Mouse (Mus musculus) midbrain, embryonic 12.5 days (tissue): ENCODE results near the gene Chd4. TPM values are rescaled to one million over a fixed set of nuclear protein-coding genes. Genes with fewer than 3 reads are reported as not detected.
"Not testable (repeated sequence)": the region's sequence is repeated elsewhere in the genome, so short reads cannot be mapped to it uniquely, and the experiment has no call there.

ENCODE experiments used
- ATAC-seq: fragments of 200-750 bp; cut with Nextera tagmentation; 2 replicates; pipeline ENCODE4 v1.8.0; 2017; ENCODE audit warnings: low read depth, moderate TSS enrichment, moderate library complexity; ENCODE audit not compliant: low FRiP score
- H3K27ac ChIP-seq: fragments of 300-500 bp; sonication (generic); replicated peaks from 2 replicates; pipeline ENCODE4 v1.5.1; 2016; ENCODE audit warnings: mild to moderate bottlenecking
- H3K27me3 ChIP-seq: fragments of 300-500 bp; sonication (generic); 2 replicates; pipeline ENCODE4 v1.6.1; 2016; ENCODE audit warnings: mild to moderate bottlenecking
- H3K36me3 ChIP-seq: fragments of 300-500 bp; sonication (generic); 2 replicates; pipeline ENCODE4 v1.6.1; 2016
- H3K4me1 ChIP-seq: fragments of 300-500 bp; sonication (generic); 2 replicates; pipeline ENCODE4 v1.6.1; 2016
- H3K4me2 ChIP-seq: fragments of 300-500 bp; sonication (generic); replicated peaks from 2 replicates; pipeline ENCODE4 v1.6.1; 2016; ENCODE audit warnings: mild to moderate bottlenecking, moderate library complexity
- H3K4me3 ChIP-seq: fragments of 300-500 bp; sonication (generic); 2 replicates; pipeline ENCODE4 v1.5.1; 2016; ENCODE audit warnings: mild to moderate bottlenecking
- H3K9ac ChIP-seq: fragments of 300-500 bp; sonication (generic); replicated peaks from 2 replicates; pipeline ENCODE4 v1.6.1; 2016; ENCODE audit warnings: mild to moderate bottlenecking, moderate library complexity
- H3K9me3 ChIP-seq: fragments of 300-500 bp; sonication (generic); 2 replicates; pipeline ENCODE4 v1.6.1; 2016; ENCODE audit warnings: mild to moderate bottlenecking
- WGBS: fragments of 180-500 bp; shearing (Covaris S2); methylation state at CpG from one replicate; pipeline ENCODE4 v1.1.7; 2016; 5-methylcytosine and 5-hydroxymethylcytosine counted together
- polyA plus RNA-seq: library from polyadenylated mRNA; unstranded; fragments of >200 nt; fragmentation: Nextera tagmentation; extraction: Ambion mirVana; gene quantifications from 2 replicates; pipeline ENCODE4 v1.2.1, GENCODE M21; 2016

Chd4 gene
- polyA plus RNA-seq, 1 experiment from 2014 or later = 127 TPM

DNA sequence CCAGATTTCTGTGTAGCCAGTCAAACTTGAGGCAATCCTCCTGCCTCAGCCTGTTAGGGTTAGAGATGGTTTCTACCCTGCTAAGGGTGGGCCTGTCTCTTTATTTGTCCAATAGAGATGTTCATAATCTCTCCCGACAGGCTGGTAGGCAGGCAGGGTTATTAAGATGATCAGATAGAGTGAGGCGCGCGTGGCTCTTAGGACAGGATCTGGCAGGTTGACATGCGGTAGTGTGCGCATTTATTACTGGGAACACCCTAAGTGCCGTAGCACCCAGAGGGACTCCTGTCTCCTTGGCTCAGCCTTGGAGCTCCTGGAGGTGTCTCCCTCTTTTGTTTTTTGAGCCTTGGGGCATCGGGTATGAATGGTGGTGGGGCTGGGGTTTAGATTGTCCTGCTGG lies 59.5 kb downstream of the Chd4 start:
- peaks cover 21% of the 10 kb centered on the region for H3K4me1 ChIP-seq
- H3K4me2 ChIP-seq = no peak overlapping the region
- H3K4me3 ChIP-seq = no peak overlapping the region
- peaks cover 57% of the 10 kb centered on the region for H3K36me3 ChIP-seq
- no peak overlapping the region for H3K27ac ChIP-seq
- no peaks in the 10 kb centered on the region for H3K27me3 ChIP-seq
- no peak for ATAC-seq
- H3K9me3 ChIP-seq = no peaks in the 10 kb centered on the region
- WGBS = 82% methylated on average over 8 of the region's 8 CpGs
- no peak overlapping the region for H3K9ac ChIP-seq

DNA sequence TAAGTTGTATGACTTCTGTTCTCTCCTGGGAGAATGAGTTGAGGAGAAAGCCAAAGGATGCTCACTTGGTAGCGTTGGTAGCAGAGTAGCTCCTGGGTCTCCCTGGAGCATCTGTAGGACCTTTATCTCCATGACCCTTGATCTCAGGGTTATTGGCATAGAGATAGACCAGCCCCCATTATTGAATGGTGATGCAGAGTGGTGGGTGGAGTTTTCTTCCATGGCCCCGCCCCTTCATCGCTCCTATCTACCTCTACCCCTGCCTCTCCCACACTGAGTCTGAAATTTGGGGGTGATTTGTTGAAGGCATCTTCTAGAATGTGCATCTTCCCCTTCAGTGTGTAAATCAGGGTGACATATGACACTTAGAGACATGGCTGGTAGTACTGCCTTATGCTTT lies 60.7 kb downstream of the Chd4 start:
- H3K36me3 ChIP-seq = peaks cover 66% of the 10 kb centered on the region

DNA sequence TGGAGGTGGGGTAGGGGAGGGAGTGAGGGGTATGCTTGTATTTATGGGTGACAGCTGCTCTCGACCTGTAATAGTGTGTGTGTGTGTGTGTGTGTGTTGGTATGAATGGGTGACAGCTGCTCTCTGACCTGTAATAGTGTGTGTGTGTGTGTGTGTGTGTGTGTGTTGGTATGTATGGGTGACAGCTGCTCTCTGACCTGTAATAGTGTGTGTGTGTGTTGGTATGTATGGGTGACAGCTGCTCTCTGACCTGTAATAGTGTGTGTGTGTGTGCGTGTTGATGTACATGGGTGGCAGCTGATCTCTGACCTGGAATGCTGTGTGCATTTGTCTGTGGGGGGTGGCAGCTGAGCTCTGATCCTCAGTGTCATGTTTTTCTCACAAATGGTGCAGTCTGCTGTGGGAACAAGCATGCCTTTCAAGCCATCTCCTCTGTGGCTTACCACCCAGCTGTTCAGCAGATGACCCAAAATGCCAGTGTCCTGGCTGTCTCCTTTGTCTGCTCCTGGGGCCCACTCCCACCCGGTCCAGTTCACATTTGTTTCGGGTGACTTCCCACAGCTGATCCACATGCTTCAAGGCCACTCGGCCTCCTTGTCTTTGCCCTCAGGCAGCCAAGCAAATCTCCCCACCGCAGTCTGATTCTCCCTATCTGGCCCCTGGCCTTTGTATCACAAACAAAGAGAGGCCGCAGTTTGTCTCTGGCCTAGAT lies 61.3 kb downstream of the Chd4 start:
- Histone ChIP-seq H3K36me3 (peaks cover 61% of the 10 kb centered on the region), H3K4me1 (peaks cover 29% of the 10 kb centered on the region), H3K9me3 (no peaks in the 10 kb centered on the region), H3K27me3 (no peaks in the 10 kb centered on the region), H3K9ac (peak overlapping the region; percentile 37), H3K4me3 (no peak overlapping the region), H3K27ac (peak overlapping the region; percentile 80), H3K4me2 (no peak overlapping the region)
- peak; percentile 11; the same call in 1 of the 2 replicates for ATAC-seq
- WGBS = 22% methylated on average over 7 of the region's 7 CpGs

More for the DNA sequence above, 60.7 kb downstream of the Chd4 start:
- no peak overlapping the region for H3K9ac ChIP-seq
- H3K4me1 ChIP-seq = peaks cover 27% of the 10 kb centered on the region
- WGBS = 89% methylated on average over 3 of the region's 3 CpGs
- peak overlapping the region; percentile 80; the same call in 1 of the 2 replicates for H3K27ac ChIP-seq
- no peak overlapping the region for H3K4me3 ChIP-seq
- no peak overlapping the region for H3K4me2 ChIP-seq
- no peaks in the 10 kb centered on the region for H3K27me3 ChIP-seq
- no peaks in the 10 kb centered on the region for H3K9me3 ChIP-seq
- ATAC-seq = no peak

DNA sequence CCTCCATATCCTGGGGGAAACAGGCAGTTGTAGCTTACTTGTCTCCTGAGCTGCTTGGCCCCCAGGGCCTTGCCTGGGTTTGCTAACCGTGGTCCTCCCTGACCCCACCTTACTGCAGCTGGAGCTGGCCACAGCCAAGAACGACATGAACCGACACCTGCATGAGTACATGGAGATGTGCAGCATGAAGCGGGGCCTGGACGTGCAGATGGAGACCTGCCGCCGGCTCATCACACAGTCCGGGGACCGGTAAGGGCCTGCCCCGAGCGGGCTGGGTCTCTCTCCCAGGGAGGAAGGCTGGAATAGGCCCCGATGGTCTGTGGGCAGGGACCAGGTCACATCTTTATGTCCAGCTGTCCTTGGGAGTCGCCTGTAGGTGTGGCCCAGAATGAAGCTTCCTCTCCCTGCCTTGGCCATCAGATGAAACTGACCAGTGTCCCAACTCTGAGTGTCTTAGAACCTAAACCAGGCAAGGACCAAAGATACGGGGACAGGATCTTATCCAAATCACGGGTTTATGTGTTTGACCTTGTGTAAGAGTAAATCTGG lies 63.2 kb downstream of the Chd4 start:
- no peak overlapping the region for H3K4me2 ChIP-seq
- no peak for ATAC-seq
- 0 out of 2 replicates have a peak overlapping the region, but pooled peaks have one; percentile 35 for H3K27ac ChIP-seq
- H3K27me3 ChIP-seq = no peaks in the 10 kb centered on the region
- H3K4me1 ChIP-seq = peaks cover 38% of the 10 kb centered on the region
- H3K9ac ChIP-seq = 0 out of 2 replicates have a peak overlapping the region, but pooled peaks have one; percentile 15
- H3K9me3 ChIP-seq = no peaks in the 10 kb centered on the region
- WGBS = 87% methylated on average over 15 of the region's 15 CpGs
- no peak overlapping the region for H3K4me3 ChIP-seq
- H3K36me3 ChIP-seq = peaks cover 55% of the 10 kb centered on the region

DNA sequence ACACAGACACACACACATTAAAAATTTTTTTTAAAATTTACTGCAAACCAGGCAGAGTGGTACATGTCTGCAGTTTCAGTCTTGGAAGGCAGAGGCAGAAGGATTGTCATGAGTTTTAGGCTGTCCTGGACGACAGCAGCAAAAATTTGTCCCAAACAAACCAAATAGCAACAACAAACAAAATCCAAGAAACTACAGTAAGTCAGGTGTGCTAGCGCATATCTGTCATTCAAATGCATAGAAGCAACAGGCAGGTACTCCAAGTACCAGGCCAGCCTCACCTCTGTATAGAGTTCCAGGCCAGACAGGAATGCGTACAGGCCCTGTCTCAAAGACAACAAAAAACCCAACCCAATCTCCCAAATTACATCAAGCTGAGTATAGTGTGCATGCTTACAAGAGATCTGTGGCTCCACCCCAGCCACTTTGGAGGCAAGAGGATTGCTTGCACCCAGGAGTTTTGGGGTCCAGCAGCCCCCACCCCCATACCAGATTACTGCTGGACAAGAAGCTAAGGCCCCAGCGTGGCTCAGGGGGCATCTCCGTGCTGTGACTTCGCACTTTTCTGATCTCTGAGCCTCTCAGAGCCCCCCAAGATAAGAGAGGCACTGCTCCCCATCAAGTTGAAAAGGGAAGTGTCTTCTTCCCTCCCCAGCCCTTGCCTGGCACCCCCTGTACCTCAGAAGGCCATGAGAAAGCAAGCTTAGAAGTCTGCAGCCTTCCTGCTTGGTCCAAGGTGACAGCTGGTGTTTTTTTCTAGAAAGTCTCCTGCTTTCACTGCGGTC lies 64.2 kb downstream of the Chd4 start:
- Histone ChIP-seq H3K36me3 (peaks cover 52% of the 10 kb centered on the region), H3K27me3 (no peaks in the 10 kb centered on the region), H3K4me3 (no peak overlapping the region), H3K4me2 (no peak overlapping the region), H3K9ac (0 out of 2 replicates have a peak overlapping the region, but pooled peaks have one; percentile 3), H3K9me3 (no peaks in the 10 kb centered on the region), H3K27ac (peak overlapping the region; percentile 56; the same call in 1 of the 2 replicates), H3K4me1 (peaks cover 43% of the 10 kb centered on the region)
- no peak for ATAC-seq
- WGBS = 89% methylated on average over 7 of the region's 7 CpGs

DNA sequence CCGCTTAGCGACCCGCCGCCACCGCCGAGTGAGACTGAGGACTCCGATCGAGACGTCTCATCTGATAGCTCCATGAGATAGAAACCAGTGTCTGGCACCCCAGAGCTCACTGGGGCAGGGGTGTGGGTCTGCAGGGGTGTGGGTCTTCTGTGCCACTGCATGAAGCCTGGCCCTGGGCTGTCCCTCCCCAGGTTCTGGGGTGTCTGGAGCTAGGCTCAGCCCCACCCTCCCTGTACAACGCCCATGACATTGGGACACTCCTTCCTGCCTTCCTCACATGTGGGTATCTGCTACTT lies 64.7 kb downstream of the Chd4 start:
- Histone ChIP-seq H3K9me3 (no peaks in the 10 kb centered on the region), H3K9ac (no peak overlapping the region), H3K4me3 (no peak overlapping the region), H3K4me2 (no peak overlapping the region), H3K27ac (peak overlapping the region; percentile 56; the same call in 1 of the 2 replicates), H3K4me1 (peaks cover 43% of the 10 kb centered on the region), H3K27me3 (no peaks in the 10 kb centered on the region), H3K36me3 (peaks cover 47% of the 10 kb centered on the region)
- ATAC-seq = no peak
- WGBS = 51% methylated on average over 10 of the region's 10 CpGs

DNA sequence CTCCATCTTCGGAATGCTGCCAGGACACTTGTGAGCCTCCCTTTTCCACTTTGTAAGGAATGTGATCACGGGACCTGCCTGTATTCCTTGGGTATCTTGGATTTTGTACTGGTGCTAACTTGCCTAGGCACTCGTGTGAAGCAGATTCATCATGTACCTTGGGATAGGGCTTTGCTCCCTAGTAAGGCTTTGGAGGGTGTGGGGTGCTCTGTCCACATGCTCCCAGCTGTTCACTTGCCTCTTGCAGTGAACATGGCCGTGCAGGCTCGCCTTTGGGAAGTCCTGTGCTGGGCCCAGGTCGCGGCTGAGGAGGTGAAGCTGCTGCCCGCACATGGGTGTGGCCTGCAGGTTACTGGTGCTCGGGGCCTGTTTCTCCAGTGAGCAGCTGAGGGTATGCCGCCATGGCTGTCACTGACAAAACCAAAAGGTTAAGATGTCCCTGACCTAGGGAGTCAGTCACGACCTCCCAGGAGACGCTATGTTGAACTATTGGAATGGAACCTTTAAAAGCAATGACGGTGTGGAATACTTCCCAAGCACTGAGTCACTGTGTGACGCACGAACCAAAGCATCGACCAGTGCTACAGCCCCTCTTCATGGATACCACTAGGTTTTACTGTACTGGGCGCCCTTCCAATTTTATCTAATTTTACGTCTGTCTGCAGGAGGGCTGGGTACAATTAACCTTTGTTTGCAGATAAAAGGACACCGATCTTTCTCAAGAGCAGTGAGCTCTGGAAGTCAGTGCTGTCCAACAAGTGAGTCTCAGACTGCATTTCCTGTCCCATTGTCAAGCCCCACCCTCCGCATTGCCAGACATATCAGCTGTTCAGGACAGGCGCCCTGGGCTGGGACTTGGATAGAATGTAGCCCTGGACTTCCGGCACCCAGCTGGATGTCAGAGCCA lies 65.3 kb downstream of the Chd4 start:
- WGBS = 17% methylated on average over 22 of the region's 22 CpGs
- Histone ChIP-seq H3K4me3 (no peak overlapping the region), H3K27ac (peak overlapping the region; percentile 56), H3K9me3 (no peaks in the 10 kb centered on the region), H3K9ac (no peak overlapping the region), H3K4me1 (peaks cover 47% of the 10 kb centered on the region), H3K27me3 (no peaks in the 10 kb centered on the region), H3K4me2 (0 out of 2 replicates have a peak overlapping the region, but pooled peaks have one; percentile 7), H3K36me3 (peaks cover 46% of the 10 kb centered on the region)
- ATAC-seq = no peak

DNA sequence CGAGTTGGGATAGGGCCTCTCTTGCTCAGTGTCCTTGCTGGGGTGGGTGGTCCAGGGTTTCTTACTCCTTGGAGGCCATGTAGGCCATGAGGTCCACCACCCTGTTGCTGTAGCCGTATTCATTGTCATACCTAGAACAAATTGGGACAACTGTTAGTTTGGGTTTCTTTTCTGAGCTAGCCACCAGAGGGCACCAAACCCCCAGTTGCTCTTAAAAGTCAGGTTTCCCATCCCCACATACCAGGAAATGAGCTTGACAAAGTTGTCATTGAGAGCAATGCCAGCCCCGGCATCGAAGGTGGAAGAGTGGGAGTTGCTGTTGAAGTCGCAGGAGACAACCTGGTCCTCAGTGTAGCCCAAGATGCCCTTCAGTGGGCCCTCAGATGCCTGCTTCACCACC lies 66.2 kb downstream of the Chd4 start:
- not testable (repeated sequence) for H3K4me3 ChIP-seq, H3K27ac ChIP-seq, H3K27me3 ChIP-seq, H3K4me2 ChIP-seq, ATAC-seq, H3K9ac ChIP-seq, H3K9me3 ChIP-seq
- WGBS = 14% methylated on average over 4 of the region's 5 CpGs
- H3K36me3 ChIP-seq = peaks cover 46% of the 10 kb centered on the region
- peaks cover 49% of the 10 kb centered on the region for H3K4me1 ChIP-seq

DNA sequence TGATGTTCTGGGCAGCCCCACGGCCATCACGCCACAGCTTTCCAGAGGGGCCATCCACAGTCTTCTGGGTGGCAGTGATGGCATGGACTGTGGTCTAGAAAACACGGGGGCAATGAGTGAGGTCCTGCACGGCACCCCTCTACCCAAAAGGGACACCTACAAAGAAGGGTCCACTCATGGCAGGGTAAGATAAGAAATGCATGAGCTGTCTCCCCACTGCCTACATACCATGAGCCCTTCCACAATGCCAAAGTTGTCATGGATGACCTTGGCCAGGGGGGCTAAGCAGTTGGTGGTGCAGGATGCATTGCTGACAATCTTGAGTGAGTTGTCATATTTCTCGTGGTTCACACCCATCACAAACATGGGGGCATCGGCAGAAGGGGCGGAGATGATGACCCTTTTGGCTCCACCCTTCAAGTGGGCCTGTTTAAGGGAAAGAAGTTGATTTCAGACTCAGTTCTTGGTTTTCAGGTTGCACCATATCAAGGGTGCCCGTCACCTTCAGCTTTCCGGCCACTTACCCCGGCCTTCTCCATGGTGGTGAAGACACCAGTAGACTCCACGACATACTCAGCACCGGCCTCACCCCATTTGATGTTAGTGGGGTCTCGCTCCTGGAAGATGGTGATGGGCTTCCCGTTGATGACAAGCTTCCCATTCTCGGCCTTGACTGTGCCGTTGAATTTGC lies 67.0 kb downstream of the Chd4 start:
- Histone ChIP-seq H3K4me2 (0 out of 2 replicates have a peak overlapping the region, but pooled peaks have one; percentile 13), H3K36me3 (peaks cover 49% of the 10 kb centered on the region), H3K4me1 (peaks cover 49% of the 10 kb centered on the region)
- not testable (repeated sequence) for ATAC-seq, H3K27me3 ChIP-seq, H3K9ac ChIP-seq, H3K9me3 ChIP-seq, H3K27ac ChIP-seq, H3K4me3 ChIP-seq
- 73% methylated on average over 13 of the region's 16 CpGs for WGBS

DNA sequence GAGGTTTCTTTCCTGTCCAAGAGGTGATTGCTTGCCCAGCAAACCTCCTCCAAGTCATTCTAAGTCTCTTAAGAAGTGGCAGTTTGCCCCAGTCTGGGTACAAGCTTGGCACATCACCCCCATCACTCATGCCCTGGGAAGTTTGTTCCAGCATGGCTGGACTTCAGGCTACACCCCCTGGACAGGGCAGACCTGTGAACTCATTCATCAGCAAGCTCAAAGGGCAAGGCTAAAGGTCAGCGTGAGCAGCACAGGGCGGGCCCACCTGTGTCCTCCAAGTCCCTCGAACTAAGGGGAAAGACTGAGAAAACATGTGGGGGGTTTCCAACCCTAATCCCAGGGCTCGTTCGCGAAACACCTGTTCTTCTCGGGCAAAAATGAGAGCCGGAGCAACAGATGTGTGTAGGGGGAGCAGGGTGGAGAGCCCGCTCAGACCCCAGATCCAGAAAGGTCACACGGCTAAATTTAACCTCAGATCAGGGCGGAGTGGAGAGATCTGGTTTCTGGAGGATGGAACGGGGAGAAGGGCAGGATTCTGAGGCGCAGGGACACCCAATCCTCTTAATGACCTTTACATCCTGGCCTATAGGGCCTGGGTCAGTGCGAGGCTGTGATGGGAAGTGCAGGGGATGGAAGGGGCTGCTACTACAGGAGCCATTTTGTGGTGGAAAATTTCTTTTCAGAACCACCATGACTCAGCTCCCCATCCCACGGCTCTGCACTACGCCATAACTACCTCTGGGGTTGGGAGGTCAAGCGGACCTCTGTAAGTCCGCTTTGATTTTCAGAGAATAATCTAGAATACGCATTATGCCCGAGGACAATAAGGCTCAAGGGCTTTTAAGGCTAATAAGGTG lies 68.2 kb downstream of the Chd4 start:
- peaks cover 49% of the 10 kb centered on the region for H3K4me1 ChIP-seq
- no peaks in the 10 kb centered on the region for H3K9me3 ChIP-seq
- peak overlapping the region; percentile 95 for H3K27ac ChIP-seq
- no peak for ATAC-seq
- peak overlapping the region; percentile 86 for H3K4me3 ChIP-seq
- peak overlapping the region; percentile 97 for H3K9ac ChIP-seq
- WGBS = 3% methylated on average over 20 of the region's 20 CpGs
- peaks cover 55% of the 10 kb centered on the region for H3K36me3 ChIP-seq
- no peaks in the 10 kb centered on the region for H3K27me3 ChIP-seq
- H3K4me2 ChIP-seq = peak overlapping the region; percentile 96
